Mouse (Mus musculus): ENCODE results near the gene Tubg1.

Gene Tubg1

GRCm38 (mm10) chr11:101167211-101167962, 47.6 kb downstream of the Tubg1 start:
- peak; percentile 56 for DNase-seq

GRCm38 (mm10) chr11:101167963-101168300, 48.2 kb downstream of the Tubg1 start:
- DNase-seq: peak; percentile 58

DNA sequence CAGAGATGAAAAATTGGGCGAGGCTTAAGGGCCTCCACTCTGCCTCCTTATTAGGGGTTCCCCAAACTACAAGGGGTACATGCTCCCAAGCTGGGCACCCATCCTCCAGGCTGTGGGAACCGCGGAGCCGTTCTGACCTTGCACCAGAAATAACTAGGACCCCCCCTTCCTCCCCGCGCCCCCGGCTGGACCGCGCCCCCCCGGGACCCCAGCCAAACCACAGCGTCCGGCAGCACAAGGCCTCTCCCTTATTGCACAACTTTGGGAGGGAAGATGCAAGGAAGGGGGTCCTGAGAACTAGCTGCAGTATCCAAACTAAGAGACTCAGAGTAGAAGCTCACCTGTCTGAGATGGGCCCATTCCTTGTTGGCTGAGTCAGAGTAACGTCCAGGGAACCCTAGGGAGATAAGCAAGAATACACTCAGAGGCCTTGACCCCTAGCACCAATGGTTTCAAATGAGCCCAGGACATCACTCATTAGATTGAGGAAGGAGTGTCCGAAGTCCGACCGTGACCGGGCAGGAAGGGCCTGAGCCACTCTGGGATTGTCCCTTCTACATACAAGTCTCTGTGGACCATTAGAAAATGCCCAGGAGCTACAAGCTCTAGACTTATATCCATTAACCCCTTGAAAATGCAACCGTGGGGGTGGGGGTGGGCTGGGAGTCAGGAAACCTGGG, 48.7 kb downstream of the Tubg1 start:
- no peak for DNase-seq

GRCm38 (mm10) chr11:101169301-101170107, 49.8 kb downstream of the Tubg1 start:
- DNase-seq: peak; percentile 79

GRCm38 (mm10) chr11:101170354-101170810, 50.6 kb downstream of the Tubg1 start, which contains the start of gene Cntnap1:
Cntnap1 (plus strand) TSS chr11:101170523.
- peak; percentile 85 for DNase-seq

DNA sequence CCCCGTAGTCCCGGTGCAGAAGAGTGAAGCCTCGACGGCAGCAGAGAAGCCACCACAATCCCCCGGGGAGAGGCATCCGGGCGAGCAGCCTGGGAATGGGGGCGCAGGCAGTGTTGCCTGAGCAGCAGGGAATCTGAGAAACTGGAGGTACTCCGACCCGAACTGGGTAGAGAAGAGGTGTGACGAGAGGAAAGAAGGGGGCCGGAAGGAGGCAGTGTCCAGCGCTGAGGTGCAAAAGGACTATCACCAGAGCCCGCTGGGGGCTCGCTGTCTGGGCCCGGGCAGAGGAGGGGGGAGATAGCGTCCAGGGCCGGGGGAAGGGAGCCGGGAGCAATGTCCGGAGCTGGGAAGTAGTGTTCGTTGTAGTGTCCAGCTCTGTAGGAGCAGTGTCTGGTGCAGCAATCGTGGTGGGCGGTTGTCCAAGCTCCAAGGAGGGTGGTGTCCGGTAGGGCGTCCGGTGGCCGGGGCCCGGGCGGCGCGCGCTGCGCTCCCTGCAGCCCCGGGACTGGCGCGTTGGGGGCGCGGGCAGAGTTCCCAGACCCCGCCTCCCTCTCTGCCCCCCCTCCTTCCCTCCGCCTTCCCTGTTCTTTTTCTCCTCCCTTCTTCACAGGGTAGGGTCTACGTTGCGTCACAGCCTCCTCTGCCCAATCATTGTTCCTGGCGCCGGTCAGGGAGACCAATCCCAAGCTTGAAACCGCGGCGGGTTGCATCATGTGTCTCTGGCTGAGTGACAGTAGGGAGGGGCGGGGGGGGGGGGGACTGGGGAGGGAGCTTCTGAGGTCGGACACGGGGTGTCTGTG, 51.3 kb downstream of the Tubg1 start, which contains the start of gene Plekhh3:
Gene Plekhh3 (minus strand): TSS at position 541 of the 800 bp plus-strand sequence.
- peak; percentile 99 for DNase-seq

GRCm38 (mm10) chr11:101171721-101172433, 52.1 kb downstream of the Tubg1 start:
- peak; percentile 85 for DNase-seq

DNA sequence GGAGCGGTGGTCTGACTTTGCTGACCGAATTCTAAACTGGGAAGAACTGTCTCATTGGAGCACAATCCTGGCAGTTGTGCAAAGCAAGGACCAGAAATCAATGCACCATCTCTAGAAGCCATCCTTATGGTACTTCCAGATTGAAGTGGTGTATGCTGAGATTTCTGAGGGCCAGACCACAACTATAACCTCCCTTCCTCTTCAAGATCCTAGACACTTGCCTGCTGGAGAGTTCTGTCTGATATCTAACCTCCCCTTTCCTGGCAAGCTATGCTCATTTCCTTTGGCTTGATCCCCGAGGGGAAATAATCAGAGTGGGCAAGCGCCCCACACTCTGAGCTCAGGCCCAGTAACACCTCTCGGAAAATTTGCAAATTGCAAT, 52.7 kb downstream of the Tubg1 start:
- no peak for DNase-seq

GRCm38 (mm10) chr11:101173112-101173511, 53.4 kb downstream of the Tubg1 start:
- DNase-seq: peak; percentile 85

DNA sequence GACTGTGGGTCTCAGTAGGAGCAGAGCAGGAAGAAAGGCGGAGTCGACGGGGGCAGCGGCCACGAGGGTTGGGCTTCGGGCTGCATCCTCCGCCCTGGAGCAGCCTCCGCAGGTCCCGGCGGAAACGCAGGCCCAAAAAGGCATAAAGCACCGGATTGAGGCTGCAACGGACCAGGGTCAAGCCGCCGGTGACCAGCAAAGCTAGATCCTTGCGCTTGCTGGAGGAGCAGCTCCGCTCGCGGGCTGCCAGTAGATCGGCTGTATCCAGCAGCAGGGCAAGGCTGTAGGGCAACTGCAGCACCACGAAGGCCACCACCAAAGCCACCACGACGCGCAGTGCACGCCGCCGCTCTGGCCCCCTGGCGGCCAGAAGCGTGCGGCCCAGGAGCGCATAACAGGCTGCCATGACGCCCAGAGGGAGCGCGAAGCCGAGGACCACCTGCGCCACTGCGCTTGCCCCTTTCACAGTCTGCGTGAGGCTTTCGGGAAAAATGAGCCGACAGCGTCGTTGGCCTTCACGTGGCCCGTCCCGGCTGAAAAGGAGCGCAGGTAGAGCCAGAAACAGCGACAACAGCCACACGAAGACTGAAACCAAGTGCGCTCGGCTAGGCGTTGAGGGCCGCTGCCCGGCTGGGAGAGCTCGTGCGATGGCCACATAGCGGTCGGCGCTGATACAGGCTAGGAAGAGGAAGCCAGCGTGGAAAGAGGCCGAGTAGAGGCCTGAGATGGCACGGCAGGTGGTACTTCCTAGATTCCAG, 54.1 kb downstream of the Tubg1 start:
- peak; percentile 85 for DNase-seq

DNA sequence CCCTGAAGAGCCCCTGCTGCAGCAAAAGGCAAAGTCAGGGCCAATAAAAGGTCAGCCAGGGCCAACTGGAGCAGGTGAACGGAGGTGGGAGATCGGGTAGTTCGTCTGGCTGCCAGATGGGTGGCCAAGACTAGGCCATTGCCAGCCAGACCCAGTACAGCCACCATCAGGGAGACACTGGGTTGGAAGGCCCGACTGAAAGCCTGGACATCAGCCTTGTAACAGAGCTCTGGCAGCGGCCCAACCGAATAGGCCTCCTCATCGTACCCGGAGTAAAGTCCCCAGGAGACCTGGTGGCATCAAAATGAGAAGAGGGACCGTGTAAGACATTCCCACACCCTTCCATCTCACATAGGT, 54.6 kb downstream of the Tubg1 start:
- DNase-seq: no peak

DNA sequence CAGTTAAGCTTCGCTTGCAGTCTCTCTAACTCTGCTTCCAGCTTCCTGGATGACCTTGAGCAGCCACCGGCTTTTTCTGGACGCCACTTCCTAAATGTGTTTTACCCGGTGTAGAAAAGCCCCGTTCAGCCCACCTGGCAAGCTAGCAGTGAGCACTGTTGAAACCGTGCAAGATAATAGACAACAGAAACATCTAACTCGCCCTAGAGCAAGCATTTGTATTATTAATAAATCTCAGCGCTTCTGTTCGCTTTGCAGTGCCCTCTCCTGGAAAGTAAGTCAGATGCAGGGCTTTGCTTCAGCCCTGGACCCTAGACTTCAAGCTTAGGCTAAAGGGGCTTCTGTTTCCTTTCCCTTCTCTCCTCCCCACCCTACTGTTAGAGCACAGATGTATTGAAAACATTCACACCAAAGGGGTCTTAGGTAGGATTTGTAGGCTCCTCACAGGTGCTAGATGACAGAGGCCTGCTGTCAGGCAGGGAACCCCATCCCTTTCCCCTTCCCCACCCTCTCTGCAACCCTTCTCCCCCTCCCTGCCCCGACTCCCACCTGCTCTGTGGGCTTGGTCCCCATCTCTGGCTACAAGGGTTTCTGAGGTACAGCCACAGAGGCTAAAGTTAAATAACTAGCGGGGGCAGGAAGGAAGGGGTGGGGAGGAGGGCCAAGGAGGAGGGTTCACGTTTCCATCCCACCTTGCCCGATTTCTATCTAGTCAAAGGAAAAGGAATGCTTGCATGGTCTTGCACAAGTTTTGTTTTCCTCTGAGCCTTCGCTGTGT, 55.3 kb downstream of the Tubg1 start, which contains the start of gene Ccr10:
Gene Ccr10 (minus strand): TSS at position 593 of the 778 bp plus-strand sequence.
- peak; percentile 71 for DNase-seq

DNA sequence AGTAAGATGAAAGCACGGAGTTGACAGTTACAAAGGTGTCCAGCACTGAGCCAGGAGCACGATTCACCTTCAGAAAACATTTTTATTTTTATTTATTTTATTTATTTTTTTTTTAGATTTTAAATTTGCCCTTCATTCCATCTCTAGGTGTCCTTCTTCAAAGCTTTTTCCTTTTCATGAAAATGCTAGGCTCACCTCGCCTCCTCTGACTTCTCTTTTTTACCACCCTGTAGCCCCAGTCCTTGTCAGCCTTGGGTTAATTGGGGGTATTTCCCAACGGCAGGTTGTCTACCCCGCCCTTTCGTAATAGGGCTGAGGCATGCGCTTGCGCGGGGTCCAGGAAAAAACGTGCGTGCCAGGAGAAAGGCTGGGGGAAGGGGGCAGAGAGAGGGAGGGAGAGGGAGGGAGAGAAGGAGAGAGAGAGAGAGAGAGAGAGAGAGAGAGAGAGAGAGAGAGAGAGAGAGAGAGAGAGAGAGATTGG, 55.9 kb downstream of the Tubg1 start:
- peak; percentile 89 for DNase-seq
